Mouse (Mus musculus): ENCODE measurements around the gene Itgb1.

GRCm38 (mm10) chr8:128672441-128672840, 13.0 kb upstream of the Itgb1 start:
- no peak for TF ChIP-seq CTCF (IDR thresholded peaks at IDR 0.05; ENCODE audit: low read depth, low read length)
- TF ChIP-seq POLR2A (IDR thresholded peaks at IDR 0.05; ENCODE audit: insufficient read depth, low read length) = no peak
- no peak for TF ChIP-seq EP300 (IDR thresholded peaks at IDR 0.05; ENCODE audit: insufficient read depth, low read depth, low read length)
